Comparison of ENCODE assay signal across 15 mouse cellular contexts in genomic region chr1:89131018-89131540, GRCm38 (mm10).
DNase-seq lines count a peak whose midpoint lies in the region; ATAC-seq and TF ChIP-seq lines count a peak whose summit lies in the region.
"Had no signal": no experiment of that assay in that cellular context is flagged by ENCODE, and none has a peak within 500 bp of the region (broad histone marks: within the 10 kb centered on the region; RNA-seq: fewer than 3 reads in every experiment).

No protein-coding gene starts in this region.

- DNase-seq in heart, embryonic 10.5 days (ENCODE audit: low spot score), result no peak
- DNase-seq in heart, postnatal 25 days (ENCODE audit: low spot score), result no peak
- no peak for DNase-seq in lung, postnatal 4 days
- DNase-seq in ES-E14 (ENCODE audit: low read depth, low spot score), result peak; percentile 33
- DNase-seq in induced T-regulatory cell, adult 2 months (ENCODE audit: low read depth), result peak; percentile 11
- DNase-seq in c-Kit-positive CD71-positive TER-119-positive erythroid progenitor cells, embryonic 14.5 days (ENCODE audit: low spot score), result no peak
- no peak for DNase-seq in layer of hippocampus, adult 18-20 months (ENCODE audit: low spot score in 2 of 2)
- DNase-seq: cerebellum, adult 8-10 months; embryo, embryonic 11 days had no signal

- peaks cover 51% of the 10 kb centered on the region for H3K4me1 ChIP-seq in heart, embryonic 10.5 days
- H3K4me1 ChIP-seq in lung, embryonic 16.5 days (replicated peaks; ENCODE audit: control insufficient read depth, insufficient read depth, low read length), result peaks cover 16% of the 10 kb centered on the region
- peaks cover 13 to 15% of the 10 kb centered on the region in 2 experiments for H3K4me1 ChIP-seq in ES-E14 (ENCODE audit: control insufficient read depth in 2 of 2, insufficient read depth in 2 of 2, low read length in 2 of 2, poor library complexity in 1 of 2)
- H3K4me1 ChIP-seq: liver, embryonic 15.5 days had no signal

- H3K27me3 ChIP-seq in heart, embryonic 10.5 days (ENCODE audit: insufficient read depth, poor library complexity, severe bottlenecking), result no peaks in the 10 kb centered on the region
- H3K27me3 ChIP-seq in lung, embryonic 16.5 days (ENCODE audit: control insufficient read depth, insufficient read depth, low read depth, low read length), result no peaks in the 10 kb centered on the region
- H3K27me3 ChIP-seq: liver, embryonic 15.5 days; neural tube, embryonic 12.5 days; Patski; stomach, embryonic 15.5 days had no signal

- H3K4me2 ChIP-seq in lung, embryonic 16.5 days (ENCODE audit: low read depth, low read length), result no peak overlapping the region
- H3K4me2 ChIP-seq: liver, embryonic 15.5 days; neural tube, embryonic 12.5 days; stomach, embryonic 15.5 days had no signal

- H3K4me3 ChIP-seq in heart, embryonic 10.5 days, result no peak overlapping the region
- no peak overlapping the region for H3K4me3 ChIP-seq in lung, embryonic 16.5 days (ENCODE audit: low read length)
- H3K4me3 ChIP-seq in ES-E14 (ENCODE audit: insufficient read depth in 1 of 2, low read depth in 1 of 2, low read length in 2 of 2, poor library complexity in 1 of 2, severe bottlenecking in 1 of 2), result peak overlapping the region in 1 of 2 experiments; percentile 23; a peak in 1 of 4 replicates
- H3K4me3 ChIP-seq: liver, embryonic 15.5 days; neural tube, embryonic 12.5 days; stomach, embryonic 15.5 days had no signal

- 66% methylated on average over 14 of the region's 14 CpGs for WGBS in heart, embryonic 10.5 days
- 68% methylated on average over 14 of the region's 14 CpGs for WGBS in lung, embryonic 16.5 days

- in situ Hi-C loops in ES-E14 (cut with MboI; ENCODE audit: low sequenced_read_pairs in 2 of 2, unreplicated experiment in 2 of 2), result no loop called here

- intact Hi-C loops in heart, postnatal 25 days (cut with DNase I), result no loop called here

- no peaks in the 10 kb centered on the region; the same call in 1 of the 2 replicates for H3K9me3 ChIP-seq in heart, embryonic 10.5 days
- 0 out of 2 replicates have a peak, but pooled peaks cover 2% of the 10 kb centered on the region for H3K9me3 ChIP-seq in lung, embryonic 16.5 days (ENCODE audit: control insufficient read depth, low read length)
- no peaks in the 10 kb centered on the region for H3K9me3 ChIP-seq in ES-E14 (ENCODE audit: control insufficient read depth, insufficient read depth, low read depth, low read length)
- H3K9me3 ChIP-seq: liver, embryonic 15.5 days; neural tube, embryonic 12.5 days; stomach, embryonic 15.5 days had no signal

- no peak overlapping the region for H3K9ac ChIP-seq in lung, embryonic 16.5 days (ENCODE audit: low read length)
- H3K9ac ChIP-seq in ES-E14 (ENCODE audit: insufficient read depth, low read depth, low read length, poor library complexity, severe bottlenecking), result no peak overlapping the region; the same call in 1 of the 2 replicates
- H3K9ac ChIP-seq: liver, embryonic 15.5 days; neural tube, embryonic 12.5 days; stomach, embryonic 15.5 days had no signal

- H3K36me3 ChIP-seq in heart, embryonic 10.5 days, result peaks cover 9% of the 10 kb centered on the region; the same call in 1 of the 2 replicates
- H3K36me3 ChIP-seq in lung, embryonic 16.5 days (ENCODE audit: control insufficient read depth, insufficient read depth, low read length), result 0 out of 2 replicates have a peak, but pooled peaks cover 3% of the 10 kb centered on the region
- no peaks in the 10 kb centered on the region; the same call in 1 of the 2 replicates for H3K36me3 ChIP-seq in ES-E14 (ENCODE audit: control insufficient read depth, insufficient read depth, low read length, poor library complexity, severe bottlenecking)
- H3K36me3 ChIP-seq: liver, embryonic 15.5 days; neural tube, embryonic 12.5 days had no signal

- ATAC-seq in lung, embryonic 16.5 days (ENCODE audit: low read depth), result 0 out of 2 replicates have a peak, but pooled peaks have one; percentile 13
- ATAC-seq: midbrain, embryonic 16.5 days had no signal

- H3K27ac ChIP-seq in heart, embryonic 10.5 days, result peak overlapping the region; percentile 17; the same call in 1 of the 2 replicates
- no peak overlapping the region for H3K27ac ChIP-seq in lung, embryonic 16.5 days (ENCODE audit: low read length)
- H3K27ac ChIP-seq in ES-E14 (ENCODE audit: insufficient read depth, low read depth, low read length, poor library complexity, severe bottlenecking), result no peak overlapping the region
- H3K27ac ChIP-seq: liver, embryonic 15.5 days; neural tube, embryonic 12.5 days; stomach, embryonic 15.5 days had no signal

TF ChIP-seq in ES-E14, 5 proteins besides CTCF, POLR2A, EP300 and RAD21:
- no peak for TF ChIP-seq ZC3H11A (IDR thresholded peaks at IDR 0.05; ENCODE audit: borderline replicate concordance, low read depth, low read length)
- no peak for TF ChIP-seq ZNF384 (IDR thresholded peaks at IDR 0.05; ENCODE audit: low read depth, low read length)
- no peak for TF ChIP-seq HCFC1 (IDR thresholded peaks at IDR 0.05; ENCODE audit: borderline replicate concordance, insufficient read depth, low read length)
- no peak for TF ChIP-seq MAFK (IDR thresholded peaks at IDR 0.05; ENCODE audit: insufficient read depth, low read depth, low read length)
- no peak for TF ChIP-seq CHD2 (IDR thresholded peaks at IDR 0.05; ENCODE audit: low read depth, low read length)
TF ChIP-seq in ES-E14: peak in this region for 0.

Comparison
In these comparisons a context has a peak if more than half of its experiments do, and no peak if none do; other contexts are left out.
1. DNase-seq: peak in ES-E14 (single experiment) and induced T-regulatory cell, adult 2 months (single experiment); none in heart, embryonic 10.5 days (single experiment), heart, postnatal 25 days (single experiment), lung, postnatal 4 days (0 of 2), c-Kit-positive CD71-positive TER-119-positive erythroid progenitor cells, embryonic 14.5 days (single experiment) and layer of hippocampus, adult 18-20 months (0 of 2).